Mouse (Mus musculus) ovary, adult 10 weeks (tissue): ENCODE measurements around the gene Olfr1205. TPM values are rescaled to one million over a fixed set of nuclear protein-coding genes. Genes with fewer than 3 reads are reported as not detected.

Experiments
- polyA plus RNA-seq: library from polyadenylated mRNA; stranded (reverse); fragments of 350-450 nt; fragmentation: Illumina TruSeq; extraction: RNeasy Lipid Tissue Mini Kit (QIAGEN cat#74804); gene quantifications from one replicate; pipeline ENCODE4 v1.2.3, GENCODE M21; 2014

Gene Olfr1205
- not detected for polyA plus RNA-seq

DNA sequence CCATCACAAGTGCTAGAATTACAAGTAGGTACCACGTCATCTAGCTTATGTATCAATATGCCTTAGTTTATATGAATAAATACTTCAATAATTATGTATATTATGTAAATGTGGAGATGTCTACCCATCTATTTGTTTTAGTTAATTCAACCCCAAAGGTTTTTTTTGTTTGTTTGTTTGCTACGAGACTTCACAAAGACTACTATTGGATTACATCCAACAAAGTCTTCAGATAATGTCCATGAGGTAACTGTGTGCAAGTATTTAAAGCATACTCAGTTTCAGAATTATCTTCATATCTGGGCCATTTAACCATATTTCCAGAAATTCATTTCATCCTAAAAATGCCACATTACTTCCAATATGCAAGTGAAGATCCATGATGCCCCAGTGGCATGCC, at the start of gene Olfr1205:
Gene Olfr1205 (plus strand): TSS at position 301 of the 400 bp plus-strand sequence.

DNA sequence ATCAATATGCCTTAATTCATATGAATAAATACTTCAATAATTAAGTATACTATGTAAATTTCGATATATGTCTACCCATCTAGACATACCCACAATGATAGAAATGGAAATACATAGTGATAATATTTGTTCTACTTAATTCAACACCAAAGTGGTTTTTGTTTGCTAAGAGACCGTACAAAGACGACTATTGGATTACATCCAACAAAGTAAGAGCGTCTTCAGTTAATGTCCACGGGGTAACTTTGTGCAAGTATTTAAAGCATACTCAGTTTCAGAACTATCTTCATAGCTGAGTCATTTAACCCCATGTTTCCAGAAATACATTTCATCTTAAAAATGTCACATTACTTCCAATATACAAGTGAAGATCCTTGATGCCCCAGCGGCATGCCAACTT, 36.8 kb upstream of the Olfr1205 start, which contains the start of gene Olfr1201:
Gene Olfr1201 (plus strand): TSS at position 301 of the 400 bp plus-strand sequence.

DNA sequence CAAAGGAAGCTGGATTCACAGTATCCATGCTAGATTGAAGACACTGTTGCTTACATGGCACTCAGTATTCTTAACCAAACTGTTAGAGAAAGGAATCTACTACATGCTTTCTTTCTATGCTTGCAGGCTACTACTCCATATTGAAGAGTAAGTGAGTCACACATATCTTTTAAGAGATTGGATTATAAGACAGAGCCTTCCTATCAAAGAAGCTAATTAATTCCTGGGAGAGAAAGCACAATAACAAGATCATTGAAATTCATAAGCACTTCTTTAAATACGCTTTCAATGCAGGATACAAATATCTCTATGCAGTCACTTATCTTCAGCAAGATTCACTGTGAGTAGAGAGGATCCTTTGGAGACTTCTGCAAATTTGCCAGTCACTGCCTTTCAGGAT, 15.3 kb upstream of the Olfr1205 start, which contains the start of gene Olfr1202:
Gene Olfr1202 (plus strand): TSS at position 301 of the 400 bp plus-strand sequence.

DNA sequence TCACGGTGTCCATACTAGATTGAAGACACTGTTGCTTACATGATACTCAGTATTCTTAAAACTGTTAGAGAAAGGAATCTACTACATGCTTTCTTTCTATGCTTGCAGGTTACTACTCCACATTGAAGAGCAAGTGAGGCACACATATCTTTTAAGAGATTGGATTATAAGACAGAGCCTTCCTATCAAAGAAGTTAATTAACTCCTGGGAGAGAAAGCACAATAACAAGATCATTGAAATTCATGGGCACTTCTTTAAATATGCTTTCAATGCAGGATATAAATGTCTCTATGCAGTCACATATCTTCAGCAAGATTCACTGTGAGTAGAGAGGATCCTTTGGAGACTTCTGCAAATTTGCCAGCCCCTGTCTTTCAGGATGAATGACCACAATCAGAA, 19.5 kb downstream of the Olfr1205 start, which contains the start of gene Olfr1204:
Gene Olfr1204 (plus strand): TSS at position 301 of the 400 bp plus-strand sequence.

DNA sequence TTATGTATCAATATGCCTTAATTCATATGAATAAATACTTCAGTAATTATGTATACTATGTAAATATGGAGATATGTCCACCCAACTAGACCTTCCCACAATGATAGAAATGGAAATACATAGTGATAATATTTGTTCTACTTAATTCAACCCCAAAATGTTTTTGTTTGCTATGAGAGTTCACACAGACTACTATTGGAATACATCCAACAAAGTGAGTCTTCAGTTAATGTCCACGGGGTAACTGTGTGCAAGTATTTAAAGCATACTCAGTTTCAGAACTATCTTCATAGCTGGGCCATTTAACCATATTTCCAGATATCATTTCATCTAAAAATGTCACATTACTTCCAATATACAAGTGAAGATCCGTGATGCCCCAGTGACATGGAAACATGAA, 33.4 kb downstream of the Olfr1205 start, which contains the start of gene Olfr1206:
Gene Olfr1206 (plus strand): TSS at position 301 of the 400 bp plus-strand sequence.

Other genes with a start within 250 kb of the Olfr1205 start
- gene Olfr1189, start 243.3 kb upstream of the Olfr1205 start, polyA plus RNA-seq: not detected
- not detected for gene Olfr1191-ps1, start 189.2 kb upstream of the Olfr1205 start, polyA plus RNA-seq
- not detected for gene Olfr1192-ps1, start 181.2 kb upstream of the Olfr1205 start, polyA plus RNA-seq
- gene Olfr1193, start 154.1 kb upstream of the Olfr1205 start, polyA plus RNA-seq: not detected
- gene Olfr1195, start 140.6 kb upstream of the Olfr1205 start, polyA plus RNA-seq: not detected
- not detected for gene Olfr1196, start 125.1 kb upstream of the Olfr1205 start, polyA plus RNA-seq
- 0.40 TPM for gene Olfr1197, start 97.4 kb upstream of the Olfr1205 start, polyA plus RNA-seq
- gene Olfr1198, start 78.4 kb upstream of the Olfr1205 start, polyA plus RNA-seq: not detected
- gene Olfr1199, start 69.3 kb upstream of the Olfr1205 start, polyA plus RNA-seq: not detected
- not detected for gene Olfr1200, start 59.2 kb upstream of the Olfr1205 start, polyA plus RNA-seq
- not detected for gene Olfr1201, start 36.7 kb upstream of the Olfr1205 start, polyA plus RNA-seq
- gene Olfr1202, start 15.2 kb upstream of the Olfr1205 start, polyA plus RNA-seq: not detected
- not detected for gene Olfr1204, start 19.6 kb downstream of the Olfr1205 start, polyA plus RNA-seq
- gene Olfr1206, start 33.5 kb downstream of the Olfr1205 start, polyA plus RNA-seq: not detected
- not detected for gene Olfr1208, start 72.6 kb downstream of the Olfr1205 start, polyA plus RNA-seq
- not detected for gene Olfr1209, start 85.4 kb downstream of the Olfr1205 start, polyA plus RNA-seq
- not detected for gene Olfr1211, start 108.4 kb downstream of the Olfr1205 start, polyA plus RNA-seq
- not detected for gene Olfr1212, start 124.2 kb downstream of the Olfr1205 start, polyA plus RNA-seq
- not detected for gene Gm13762, start 150.5 kb downstream of the Olfr1205 start, polyA plus RNA-seq
- not detected for gene Olfr1214, start 162.9 kb downstream of the Olfr1205 start, polyA plus RNA-seq
- gene Olfr1215, start 177.2 kb downstream of the Olfr1205 start, polyA plus RNA-seq: not detected
- gene Olfr1216, start 188.6 kb downstream of the Olfr1205 start, polyA plus RNA-seq: not detected
- gene Olfr1217, start 202.3 kb downstream of the Olfr1205 start, polyA plus RNA-seq: not detected
- not detected for gene Olfr1218, start 231.4 kb downstream of the Olfr1205 start, polyA plus RNA-seq